Mouse (Mus musculus): ENCODE data around the gene Farsa. TPM values are rescaled to one million over a fixed set of nuclear protein-coding genes. Genes with fewer than 3 reads are reported as not detected.

Farsa gene
- polyA plus RNA-seq, 1 experiment = 51.4 TPM

DNA sequence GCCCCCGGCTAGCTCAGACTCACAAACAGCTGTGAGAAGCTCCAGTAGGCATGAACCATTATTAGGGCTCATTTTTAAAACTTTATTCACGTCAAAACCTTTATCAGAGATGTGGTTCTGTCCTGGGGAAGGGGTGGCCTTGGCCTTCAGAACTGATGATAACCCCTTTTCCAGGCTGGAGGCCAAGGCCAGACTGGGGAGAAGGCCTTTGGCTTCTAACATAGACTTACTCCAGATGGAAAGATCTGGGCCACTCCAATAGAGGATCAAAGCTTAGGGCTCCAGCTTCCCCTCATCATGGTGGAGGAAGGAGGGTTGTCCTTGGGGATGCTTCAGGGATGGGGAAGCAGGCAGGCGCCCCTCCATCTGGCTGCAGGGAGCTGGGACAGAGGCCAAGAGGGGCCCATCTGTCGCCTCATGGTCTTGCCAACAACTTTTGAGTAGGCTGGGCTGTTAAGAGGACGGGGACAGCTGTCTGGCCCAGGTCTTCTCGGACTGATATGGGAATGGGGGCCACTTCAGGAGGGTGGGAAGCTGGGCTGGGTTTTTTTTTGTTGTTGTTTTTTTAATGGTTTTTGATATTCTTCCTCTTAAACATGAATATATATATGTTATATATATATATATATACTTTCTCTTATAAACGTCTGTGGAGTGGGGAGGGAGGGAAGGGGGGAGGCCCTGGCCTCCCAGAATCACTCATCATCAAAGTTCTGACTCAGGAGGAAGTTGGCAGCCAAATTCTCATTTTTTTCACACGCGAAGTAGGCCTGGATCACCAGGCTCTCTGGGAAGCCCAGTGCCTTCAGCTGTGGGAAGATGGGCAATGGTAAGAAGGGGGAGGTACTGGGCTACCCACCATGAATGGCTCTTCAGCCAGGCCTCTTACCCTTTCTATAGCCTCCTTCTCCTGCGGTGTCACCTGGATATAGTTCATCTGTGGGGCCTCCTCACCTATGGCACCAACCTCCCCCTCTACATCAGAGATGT, 21.6 kb upstream of the Farsa start:
- no peak for DNase-seq (ENCODE audit: low spot score)

DNA sequence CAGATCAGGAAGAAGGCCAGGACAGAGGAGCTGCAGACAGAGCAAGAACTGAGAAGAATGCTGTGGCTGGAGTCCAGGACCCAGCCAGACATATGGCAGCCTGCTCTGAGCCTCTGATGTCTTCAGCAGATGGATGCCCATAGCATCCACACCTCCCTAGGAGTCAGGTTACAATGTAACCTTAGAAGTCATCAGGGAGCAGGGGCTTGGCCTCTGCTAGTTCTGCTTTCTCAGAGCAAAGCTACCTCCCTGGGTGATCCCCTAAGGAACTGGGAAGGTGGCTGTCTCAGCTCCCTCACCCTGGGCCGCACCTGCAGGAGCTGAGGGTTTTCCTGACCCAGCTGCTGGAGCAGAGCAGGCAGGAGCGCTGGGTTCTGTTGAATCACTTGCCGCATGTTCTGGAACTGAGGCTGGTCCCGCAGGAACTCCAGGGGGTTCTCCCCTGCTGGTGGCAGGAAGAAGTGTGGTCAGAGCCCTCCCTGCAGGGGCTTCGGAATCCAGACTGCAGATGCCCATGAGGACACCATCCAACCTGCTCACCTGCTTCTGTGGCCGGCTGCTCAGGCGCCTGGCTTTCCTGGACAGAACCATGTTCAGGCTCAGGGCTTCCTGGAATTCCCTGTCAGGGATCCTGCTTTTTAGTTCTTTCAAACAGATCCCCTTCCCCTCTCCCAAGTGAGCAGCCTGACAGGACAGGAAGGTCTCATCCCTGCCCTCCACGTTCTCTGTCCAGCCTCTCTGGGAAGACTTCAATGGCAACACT, 19.5 kb upstream of the Farsa start:
- DNase-seq (ENCODE audit: low spot score) = no peak

DNA sequence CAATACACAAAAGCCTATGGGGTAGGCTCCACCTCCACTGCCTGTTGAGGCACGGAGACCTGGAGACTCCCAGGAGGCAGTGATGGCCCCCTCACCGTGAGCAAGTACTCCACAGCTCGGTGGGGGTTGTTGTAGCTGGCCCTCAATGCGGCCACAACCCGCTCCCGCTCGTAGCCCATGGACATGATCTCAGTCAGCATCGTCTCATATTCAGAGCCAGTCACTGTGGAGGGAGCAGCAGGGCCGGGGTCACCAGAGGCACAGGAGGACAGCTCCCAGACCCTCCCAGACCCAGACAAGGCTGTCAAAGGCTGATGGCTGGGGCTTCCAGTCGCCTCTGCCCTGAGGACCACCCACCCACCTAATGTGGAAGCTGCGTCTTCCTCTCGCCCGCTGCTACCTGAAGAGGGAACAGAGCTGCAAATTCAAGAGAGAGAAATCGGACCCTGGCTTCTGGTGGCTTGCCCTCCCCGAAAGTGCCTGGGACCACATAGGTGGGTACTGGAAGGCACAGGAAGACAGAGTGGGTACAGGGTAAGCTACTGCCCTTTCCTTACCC, 18.8 kb upstream of the Farsa start:
- no peak for DNase-seq (ENCODE audit: low spot score)

DNA sequence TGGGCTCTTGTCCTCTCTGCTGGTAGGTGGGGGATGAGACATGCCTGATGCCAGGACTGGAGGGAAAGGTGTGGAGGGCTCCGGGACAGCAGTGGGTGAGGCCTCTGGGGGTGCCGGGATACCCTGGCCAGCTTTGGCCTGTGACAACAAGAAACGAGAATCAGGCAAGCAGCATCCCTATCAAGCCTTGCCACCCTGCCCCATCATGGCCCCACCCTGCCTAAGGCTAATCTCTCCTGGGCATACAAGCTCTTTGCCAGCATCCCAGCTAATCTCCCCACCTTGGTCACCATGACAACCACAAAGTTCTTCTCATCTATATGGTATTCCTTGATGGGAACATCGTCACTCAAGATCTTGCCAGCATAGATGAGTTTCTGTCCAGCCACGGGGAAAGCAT, 18.3 kb upstream of the Farsa start:
- DNase-seq (ENCODE audit: low spot score) = no peak

DNA sequence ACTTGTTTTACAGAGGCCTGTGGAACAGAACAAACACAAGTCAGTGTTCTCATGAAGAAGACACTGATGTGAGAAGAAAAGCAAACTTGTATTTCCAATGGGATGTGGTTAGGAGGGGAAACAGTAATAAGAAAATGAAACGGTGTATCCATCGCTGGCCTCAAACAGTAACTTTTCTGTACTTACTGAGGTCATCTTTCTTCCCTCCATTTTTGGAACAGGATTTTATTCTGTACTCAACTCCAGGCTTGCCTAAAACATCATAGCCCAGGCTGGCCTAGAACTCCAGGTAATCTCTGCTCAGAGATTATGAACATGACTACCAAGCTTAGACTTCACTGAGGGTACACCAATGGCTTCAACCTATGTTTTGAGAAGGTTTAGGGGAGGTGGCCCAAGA, 17.4 kb upstream of the Farsa start:
- no peak for DNase-seq (ENCODE audit: low spot score)

DNA sequence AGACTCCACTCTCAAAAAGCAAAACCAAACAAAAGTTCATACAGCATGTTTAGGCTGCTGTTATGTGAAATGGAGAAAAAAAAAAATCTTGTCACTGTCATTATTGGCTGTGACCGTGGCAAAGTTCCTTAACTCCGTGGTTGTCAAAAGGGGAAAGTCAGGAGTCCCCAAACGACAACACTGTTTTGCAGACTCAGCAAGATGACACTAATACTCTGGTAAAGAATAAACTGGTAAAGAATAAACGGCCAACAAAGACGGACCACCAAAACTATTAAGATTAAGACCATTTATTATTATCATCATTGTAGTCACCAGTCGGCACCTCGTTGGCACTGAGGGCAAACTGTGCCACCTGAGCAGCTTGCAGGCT, 16.9 kb upstream of the Farsa start:
- no peak for DNase-seq (ENCODE audit: low spot score)

DNA sequence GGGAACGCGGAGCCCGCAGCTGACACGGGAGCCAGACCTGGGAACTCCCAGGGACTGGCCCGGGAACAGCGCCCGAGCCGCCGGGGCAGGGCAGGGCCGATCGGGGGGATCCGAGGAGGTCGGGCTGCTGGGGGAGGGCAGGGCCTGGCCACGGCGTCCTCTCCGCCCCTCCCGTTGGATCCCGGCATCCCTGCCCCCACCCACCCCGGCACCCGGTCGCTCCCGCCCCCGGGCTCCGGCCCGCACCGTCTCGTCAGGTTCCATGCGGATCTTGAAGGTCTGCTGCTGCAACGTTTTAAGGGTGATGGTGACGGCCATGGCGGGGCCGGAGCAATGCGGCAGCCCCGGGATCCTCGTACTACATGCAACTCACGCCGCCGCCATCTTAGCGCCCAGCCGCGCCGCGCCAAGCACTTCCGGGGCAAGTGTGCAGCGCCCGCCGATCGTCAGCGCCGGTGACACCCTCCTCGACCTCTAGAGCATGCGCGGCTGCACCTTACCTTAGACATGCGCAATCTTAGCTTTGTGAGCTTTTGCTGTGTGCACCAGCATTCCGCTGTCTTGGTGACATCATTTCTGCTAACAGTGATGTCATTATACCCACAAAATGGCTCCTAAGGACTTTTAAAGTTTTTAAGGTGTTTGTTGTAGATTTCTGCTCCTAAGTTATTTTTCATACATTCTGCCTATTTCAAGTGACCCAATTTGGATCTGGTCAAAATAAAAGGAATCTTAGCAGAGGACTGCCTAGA, 16.4 kb upstream of the Farsa start, which contains the start of gene Rad23a:
Rad23a (minus strand) TSS at position 418 of the 752 bp plus-strand sequence.
- peak; percentile 86 for DNase-seq (ENCODE audit: low spot score)

DNA sequence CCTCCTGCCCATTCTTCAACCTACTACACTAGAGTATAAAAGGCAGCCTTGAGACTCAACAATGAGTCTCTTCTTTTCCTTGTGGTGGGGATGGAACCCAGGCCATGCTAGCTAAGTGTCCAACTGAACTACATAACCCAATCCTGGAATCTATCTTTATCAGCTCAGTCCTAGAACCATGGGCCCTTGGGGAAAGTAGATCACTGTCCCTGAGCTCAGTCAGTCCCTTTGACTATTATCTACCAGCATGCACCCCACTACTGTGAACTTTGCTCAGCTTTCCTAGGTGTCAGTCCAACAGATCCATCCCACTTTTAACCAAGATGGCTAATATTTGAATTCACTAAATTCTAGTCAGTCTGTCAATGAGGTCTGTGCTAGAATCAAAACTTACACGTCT, 15.3 kb upstream of the Farsa start:
- no peak for DNase-seq (ENCODE audit: low spot score)

DNA sequence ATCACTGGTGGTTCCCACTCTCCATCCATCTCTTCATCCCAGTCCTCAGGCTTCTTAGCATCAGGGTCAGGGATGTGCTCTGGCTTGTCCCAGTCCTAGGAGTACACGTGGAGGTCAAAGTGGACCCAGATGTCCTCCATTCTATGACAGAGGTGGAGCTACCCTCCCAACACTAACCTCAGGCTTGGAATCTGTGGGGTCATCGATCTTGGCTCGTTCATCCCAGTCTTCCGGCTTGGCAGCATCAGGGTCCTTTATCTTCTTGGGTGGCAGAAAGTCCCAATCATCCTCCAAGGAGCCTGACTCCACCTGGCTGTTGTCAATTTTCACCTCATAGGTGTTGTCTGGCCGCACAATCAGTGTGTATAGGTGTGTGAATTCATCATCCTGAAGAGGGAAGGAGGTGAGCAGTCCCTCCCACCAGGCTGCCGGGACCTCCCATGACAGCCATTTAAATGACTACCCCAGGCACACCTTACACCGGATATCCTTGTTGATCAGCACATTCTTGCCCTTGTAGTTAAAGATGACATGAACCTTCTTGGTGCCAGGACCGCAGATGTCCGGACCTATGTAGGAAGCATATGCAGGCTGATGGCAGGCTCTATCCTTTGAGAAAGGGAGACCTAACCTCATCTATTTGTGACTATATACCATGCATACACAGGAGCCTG, 12.3 kb upstream of the Farsa start:
- no peak for DNase-seq (ENCODE audit: low spot score)

DNA sequence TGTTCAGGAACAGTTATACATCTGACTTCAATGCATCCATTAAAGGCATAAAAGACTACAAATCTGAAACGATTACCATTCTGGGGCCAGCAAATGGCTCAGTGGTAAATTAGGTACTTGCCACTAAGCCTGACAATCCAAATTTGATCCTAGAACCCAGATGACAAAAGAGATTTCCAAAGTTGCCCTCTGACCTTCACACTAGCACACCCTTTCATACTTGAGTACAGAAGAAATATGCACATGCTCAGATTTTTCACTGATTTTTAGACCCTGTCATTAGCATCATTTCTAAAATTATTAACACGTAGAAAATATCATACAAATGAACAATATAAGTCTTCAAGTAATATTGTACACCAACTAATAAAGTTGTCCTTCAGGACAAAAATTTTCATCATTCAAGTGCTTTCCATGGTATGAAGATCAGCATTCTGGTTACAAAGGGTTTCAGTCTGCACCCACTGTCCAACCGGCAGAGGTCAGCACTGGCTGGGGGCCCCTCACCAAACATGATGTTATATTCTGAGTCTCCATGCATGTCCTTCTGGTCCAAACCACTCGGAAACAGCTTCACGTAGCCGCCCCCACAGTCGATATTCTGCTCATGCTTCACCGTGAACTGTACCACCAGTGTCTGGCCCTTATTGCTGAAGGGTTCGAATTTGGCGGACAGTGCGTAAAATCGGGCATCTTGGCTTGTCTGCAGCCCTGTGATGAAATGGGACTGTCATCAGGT, 11.3 kb upstream of the Farsa start:
- no peak for DNase-seq (ENCODE audit: low spot score)

DNA sequence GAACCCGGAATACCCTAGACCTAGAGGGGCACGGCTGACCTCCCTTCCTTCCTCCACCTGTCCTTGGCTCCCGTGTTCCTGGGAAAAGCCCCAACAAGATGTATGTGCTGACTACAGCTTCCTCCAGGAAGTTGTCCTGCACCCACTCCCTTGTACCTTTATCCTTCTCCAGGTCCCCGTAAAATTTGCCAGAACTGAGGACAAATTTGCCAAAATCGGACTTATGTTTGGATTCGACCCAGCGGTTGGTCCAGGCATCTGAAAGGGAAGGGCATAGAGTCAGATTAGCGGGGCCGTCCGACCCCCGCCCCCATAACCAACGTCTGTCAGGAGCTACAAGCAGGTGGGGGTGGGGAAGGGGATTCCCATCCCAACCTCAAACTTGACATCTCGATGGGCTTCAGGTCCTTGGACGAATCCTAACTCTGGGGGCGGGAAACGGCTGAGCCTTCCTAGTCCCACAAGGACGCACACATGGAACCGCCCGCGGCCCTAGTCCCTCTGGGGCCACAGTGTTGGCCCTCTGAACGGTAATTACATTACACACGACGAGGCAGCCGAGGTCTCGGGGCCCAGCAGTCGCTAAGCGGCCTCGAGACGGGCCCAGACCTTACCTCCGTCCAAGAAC, 10.6 kb upstream of the Farsa start:
- no peak for DNase-seq (ENCODE audit: low spot score)

DNA sequence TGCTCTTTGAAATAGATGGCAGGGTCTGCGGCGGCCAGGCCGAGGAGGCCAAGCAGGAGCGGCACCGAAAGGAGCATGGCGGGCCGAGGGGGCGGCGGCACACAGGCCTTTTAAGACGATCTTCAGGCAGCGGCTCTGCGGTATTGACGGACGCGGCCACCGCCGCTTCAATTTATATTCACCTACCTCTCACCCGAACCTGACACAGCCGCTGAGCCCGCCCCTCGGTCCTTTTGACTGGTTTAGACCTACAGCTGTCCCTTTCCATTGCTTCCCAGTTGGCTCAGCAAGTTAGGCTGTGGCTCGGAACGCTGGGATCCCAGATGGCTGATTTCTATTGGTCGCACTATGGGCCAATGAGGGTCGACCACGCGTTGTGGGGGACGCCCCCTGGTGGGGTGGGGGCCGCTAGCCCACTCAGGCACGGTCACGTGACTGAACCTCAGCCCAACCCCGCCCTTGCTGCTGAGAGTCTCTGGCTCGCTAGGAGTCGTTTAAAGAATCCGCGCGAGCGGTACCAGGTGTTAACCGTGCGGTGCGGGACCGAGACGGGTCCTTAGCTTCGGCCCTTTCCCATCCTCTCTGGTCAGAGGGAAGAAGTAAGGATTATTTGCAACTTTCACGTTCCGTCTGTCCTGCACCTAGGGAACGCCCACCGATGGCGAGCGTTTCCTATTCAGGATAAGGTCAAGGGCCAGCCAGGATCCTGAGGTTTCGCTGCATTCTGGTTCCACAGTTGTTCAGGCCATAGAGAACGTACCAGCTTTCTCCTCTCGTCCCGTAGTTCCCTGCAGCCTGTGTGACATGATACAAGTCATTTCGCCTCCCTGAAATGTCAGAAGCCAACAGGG, 9.8 kb upstream of the Farsa start, which contains the start of gene Calr:
Calr (minus strand) TSS at position 213 of the 851 bp plus-strand sequence.
- peak; percentile 99 for DNase-seq (ENCODE audit: low spot score)

DNA sequence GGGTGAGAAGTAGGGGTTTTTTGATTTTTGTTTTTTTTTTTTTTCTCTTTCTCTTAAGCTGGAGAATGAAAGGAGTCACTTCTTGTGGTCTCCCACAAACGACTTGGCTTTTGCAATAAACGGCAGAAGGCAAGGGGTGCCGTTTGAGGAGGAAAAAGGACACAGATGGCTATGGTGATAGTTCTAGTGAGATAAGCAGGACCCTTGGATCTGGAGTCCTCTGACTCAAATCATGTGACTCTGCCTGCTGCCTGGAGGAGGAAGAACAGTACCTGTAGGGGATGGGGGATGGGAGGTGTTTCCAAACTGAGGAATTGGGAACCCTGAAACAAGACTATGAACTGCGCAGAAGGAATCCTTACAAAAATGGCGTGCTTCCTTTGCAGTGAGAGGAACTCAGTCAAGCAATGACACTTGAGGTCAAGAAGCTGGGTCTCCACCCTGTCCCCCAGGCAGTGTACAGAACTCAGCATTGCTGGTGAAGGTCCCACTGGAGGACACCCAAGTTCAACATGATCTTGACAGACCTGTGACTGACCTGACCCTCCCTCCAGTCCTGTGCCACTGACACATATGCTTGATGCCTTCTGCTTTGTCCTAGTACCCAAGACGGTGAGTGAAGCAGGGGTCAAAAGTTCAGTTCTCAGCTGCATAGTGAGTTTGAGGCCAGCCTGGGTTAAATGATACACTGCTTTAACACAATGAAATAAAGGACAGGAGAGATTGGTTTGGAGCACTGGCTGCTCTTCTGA, 8.9 kb upstream of the Farsa start:
- no peak for DNase-seq (ENCODE audit: low spot score)

DNA sequence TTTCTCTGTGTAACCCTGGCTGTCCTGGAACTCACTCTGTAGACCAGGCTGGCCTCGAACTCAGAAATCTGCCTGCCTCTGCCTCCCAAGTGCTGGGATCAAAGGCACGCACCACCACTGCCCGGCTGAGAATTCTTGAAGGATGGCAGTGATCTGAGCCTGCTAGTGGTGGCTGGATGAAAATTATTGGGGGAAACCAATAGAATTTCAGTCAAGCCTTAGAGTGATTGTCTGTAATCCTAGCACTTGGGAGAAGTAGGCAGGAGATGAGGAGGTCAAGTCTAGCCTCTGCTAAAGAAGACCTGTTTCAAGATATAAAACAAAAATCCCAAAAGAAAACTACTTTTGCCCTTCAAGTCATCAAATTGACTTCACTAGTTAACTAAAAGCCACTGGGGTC, 355 bp upstream of the Farsa start:
- no peak for DNase-seq (ENCODE audit: low spot score)

DNA sequence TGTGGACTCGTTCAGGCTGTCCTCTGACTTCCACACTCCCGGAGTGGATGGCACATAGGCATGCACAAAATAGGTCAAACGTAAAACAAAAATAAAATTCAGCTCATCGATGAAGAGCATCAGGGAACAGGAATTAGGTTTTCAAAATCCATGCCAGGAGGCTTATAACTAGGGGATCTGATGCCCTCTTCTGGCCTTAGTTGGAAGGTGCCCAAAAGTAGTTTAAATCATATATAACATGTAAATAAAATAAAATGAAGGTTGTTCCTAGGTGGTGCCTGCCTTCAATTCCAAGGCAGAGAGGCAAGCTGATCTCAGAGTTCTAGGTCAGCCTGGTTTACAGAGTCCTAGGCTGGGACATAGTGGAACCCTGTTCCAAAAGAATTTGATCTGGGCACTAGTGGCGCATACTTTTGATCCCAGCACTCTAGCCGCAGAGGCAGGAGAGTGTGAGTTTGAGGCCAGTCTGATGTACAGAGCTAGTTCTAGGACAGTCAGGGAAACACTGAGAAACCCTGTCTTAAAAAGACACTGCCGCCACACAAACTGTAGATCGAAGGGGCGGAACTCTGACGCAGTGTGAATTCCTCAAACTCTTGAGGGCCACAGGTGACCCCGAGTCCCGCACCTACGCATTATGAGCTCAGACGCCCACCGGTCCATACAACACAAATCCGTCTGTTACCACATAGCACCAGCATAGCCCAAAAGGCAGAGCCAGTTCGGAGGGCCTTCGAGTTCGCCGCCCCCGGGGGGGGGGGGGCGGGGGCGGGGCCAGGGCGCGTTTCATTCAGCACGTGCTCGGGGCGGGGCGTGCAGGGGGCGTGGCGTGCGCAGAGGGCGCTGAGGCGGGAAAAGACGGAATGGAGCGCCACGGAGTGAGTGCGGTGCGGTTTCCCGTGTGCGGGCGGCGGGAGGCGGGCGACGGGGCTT, 14.9 kb downstream of the Farsa start, which contains the start of gene Syce2:
Syce2 (plus strand) TSS at position 736 of the 933 bp plus-strand sequence.
- DNase-seq (ENCODE audit: low spot score) = peak; percentile 62

DNA sequence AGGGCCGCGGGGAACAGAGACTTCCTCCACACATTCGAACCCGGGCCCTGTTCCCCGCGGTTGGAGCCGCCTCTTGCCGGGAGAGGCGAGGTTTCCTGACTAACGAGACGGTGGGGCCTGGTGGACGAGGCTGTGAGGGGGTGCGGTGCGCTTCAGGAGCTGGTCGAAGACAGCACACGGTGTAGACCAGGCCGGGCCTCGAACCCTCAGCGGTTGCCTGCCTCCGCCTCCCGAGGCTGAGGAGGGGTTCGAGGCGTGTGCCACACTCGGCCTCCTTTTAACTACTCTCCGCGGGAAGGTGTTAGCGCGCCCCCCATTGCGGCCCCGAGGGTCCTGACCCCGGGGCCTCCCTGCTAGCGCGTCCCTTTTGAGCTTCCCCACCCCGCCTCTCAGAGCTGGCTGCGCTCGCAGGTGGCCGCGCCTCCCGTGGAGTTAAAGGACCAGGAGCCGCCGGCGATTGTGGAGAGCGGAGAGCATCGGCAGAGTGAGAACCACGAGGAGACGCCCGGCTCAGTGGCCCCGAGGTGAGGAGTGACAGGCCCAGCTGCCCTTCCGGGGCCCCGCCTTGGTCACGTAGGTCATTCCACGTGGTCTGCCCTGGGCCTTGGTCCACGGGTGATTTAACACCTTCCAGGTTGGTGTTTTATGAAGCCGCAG, 15.6 kb downstream of the Farsa start:
- no peak for DNase-seq (ENCODE audit: low spot score)
